Mouse (Mus musculus): ENCODE measurements around the gene Hist2h2be. TPM values are rescaled to one million over a fixed set of nuclear protein-coding genes. Genes with fewer than 3 reads are reported as not detected.
"Not testable (repeated sequence)": the region's sequence is repeated elsewhere in the genome, so short reads cannot be mapped to it uniquely, and the experiment has no call there.

The Hist2h2be gene
- polyA plus RNA-seq, 1 experiment from 2014 or later, result 13.5 TPM

DNA sequence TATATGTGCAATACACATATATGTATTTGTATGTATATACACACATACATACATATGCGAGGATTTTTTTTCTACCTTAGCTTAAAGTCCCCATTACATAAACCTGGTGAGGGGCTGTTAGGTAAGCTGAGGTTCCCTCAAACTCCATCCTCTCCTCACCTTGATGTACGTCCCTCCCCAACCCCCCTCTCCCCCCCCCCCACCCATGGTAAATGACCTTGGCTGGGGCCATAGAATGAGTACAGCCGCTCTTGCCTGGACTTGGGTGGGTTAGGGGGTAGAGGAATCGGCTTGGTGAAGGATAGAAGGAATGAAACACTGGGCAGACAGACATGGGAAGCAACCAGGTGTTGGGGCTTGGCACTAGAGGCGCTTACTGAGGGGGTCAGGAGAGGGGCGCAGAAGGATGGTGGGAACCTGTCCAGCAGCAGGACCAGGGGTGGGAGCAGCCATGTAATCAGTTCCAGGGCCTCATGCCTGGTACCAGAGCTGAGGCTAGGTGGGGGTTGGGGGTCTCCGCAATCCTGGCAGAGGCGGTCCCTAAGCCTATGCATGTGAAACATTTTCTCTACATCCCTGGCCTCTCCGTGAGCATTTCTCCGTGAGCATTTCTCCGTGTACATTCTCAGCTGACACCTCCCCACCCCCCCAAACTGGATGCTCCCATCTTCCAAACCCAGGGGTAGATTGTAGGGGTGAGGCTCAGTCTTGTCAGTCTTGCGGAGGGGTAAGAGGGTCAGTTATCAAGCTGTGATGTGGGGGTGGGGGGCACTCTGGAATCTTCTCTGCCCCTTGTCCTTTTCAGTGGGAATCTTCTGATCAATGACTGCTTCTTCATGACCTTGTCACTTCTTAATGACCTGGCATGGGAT lies 39.2 kb upstream of the Hist2h2be start:
- ATAC-seq (ENCODE audit: insufficient number of reproducible peaks, low FRiP score, low TSS enrichment, low read depth), result 0 out of 2 replicates have a peak, but pooled peaks have one; percentile 2
- H3K4me1 ChIP-seq, result peaks cover 29% of the 10 kb centered on the region
- H3K27ac ChIP-seq (replicated peaks), result no peak overlapping the region
- H3K36me3 ChIP-seq, result peaks cover 18% of the 10 kb centered on the region
- peak overlapping the region; percentile 57 for H3K4me3 ChIP-seq (replicated peaks)
- no peaks in the 10 kb centered on the region for H3K9me3 ChIP-seq (replicated peaks)
- H3K27me3 ChIP-seq, result no peaks in the 10 kb centered on the region
- WGBS, result 23% methylated on average over 12 of the region's 12 CpGs
- H3K9ac ChIP-seq, result peak overlapping the region; percentile 4; the same call in 1 of the 2 replicates
- peak overlapping the region; percentile 81 for H3K4me2 ChIP-seq (replicated peaks)

DNA sequence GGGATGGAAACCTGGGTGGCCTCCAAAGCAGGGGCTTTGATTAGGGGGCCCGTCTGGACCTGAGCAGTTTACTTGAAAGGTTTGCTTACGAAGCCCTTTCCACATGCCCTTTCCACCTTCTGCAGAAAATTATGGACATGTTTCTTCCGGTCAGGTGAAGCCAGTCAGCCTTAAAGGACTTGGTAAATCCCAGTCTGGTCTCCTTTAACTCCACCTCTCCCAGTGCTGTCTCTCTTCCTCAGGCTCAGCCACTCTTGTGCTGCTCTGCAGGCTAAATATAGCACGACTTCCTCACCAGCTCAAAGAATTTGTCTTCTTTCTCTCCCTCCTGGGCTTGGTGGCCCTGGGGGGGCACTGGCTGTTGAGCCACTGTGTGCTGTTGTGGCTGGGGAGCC lies 38.5 kb upstream of the Hist2h2be start:
- no peak overlapping the region for H3K27ac ChIP-seq (replicated peaks)
- peaks cover 15% of the 10 kb centered on the region for H3K36me3 ChIP-seq
- no peaks in the 10 kb centered on the region for H3K27me3 ChIP-seq
- WGBS, result 19% methylated on average over 4 of the region's 4 CpGs
- peaks cover 29% of the 10 kb centered on the region for H3K4me1 ChIP-seq
- no peaks in the 10 kb centered on the region for H3K9me3 ChIP-seq (replicated peaks)
- H3K4me3 ChIP-seq (replicated peaks), result no peak overlapping the region; the same call in 1 of the 2 replicates
- H3K9ac ChIP-seq, result 0 out of 2 replicates have a peak overlapping the region, but pooled peaks have one; percentile 4
- ATAC-seq (ENCODE audit: insufficient number of reproducible peaks, low FRiP score, low TSS enrichment, low read depth), result no peak
- peak overlapping the region; percentile 81 for H3K4me2 ChIP-seq (replicated peaks)

DNA sequence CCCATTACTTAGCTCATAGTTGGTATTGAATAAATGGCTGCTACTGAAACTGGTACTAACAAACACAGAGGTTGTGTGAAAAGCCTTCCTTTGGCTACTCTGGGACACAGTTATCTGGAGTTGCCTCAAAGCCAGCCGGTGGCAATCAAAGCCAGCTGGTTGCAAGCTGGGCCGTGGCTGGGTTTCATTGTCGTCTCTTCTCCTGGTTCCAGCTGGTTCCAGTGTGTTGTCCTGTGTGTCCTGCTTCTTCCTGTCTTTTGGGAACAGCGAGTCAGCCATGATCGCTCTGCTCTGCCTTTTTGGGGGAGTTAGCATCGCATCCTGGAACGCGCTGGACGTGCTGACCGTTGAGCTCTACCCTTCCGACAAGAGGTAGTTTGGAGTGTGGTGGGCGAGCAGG lies 27.9 kb upstream of the Hist2h2be start:
- Histone ChIP-seq H3K27me3 (no peaks in the 10 kb centered on the region), H3K4me2 (replicated peaks) (peak overlapping the region; percentile 8; the same call in 1 of the 2 replicates), H3K4me1 (peaks cover 11% of the 10 kb centered on the region), H3K9me3 (replicated peaks) (no peaks in the 10 kb centered on the region), H3K27ac (replicated peaks) (no peak overlapping the region), H3K36me3 (peaks cover 12% of the 10 kb centered on the region; the same call in 1 of the 2 replicates), H3K9ac (no peak overlapping the region), H3K4me3 (replicated peaks) (no peak overlapping the region)
- no peak for ATAC-seq (ENCODE audit: insufficient number of reproducible peaks, low FRiP score, low TSS enrichment, low read depth)
- 33% methylated on average over 12 of the region's 12 CpGs for WGBS

DNA sequence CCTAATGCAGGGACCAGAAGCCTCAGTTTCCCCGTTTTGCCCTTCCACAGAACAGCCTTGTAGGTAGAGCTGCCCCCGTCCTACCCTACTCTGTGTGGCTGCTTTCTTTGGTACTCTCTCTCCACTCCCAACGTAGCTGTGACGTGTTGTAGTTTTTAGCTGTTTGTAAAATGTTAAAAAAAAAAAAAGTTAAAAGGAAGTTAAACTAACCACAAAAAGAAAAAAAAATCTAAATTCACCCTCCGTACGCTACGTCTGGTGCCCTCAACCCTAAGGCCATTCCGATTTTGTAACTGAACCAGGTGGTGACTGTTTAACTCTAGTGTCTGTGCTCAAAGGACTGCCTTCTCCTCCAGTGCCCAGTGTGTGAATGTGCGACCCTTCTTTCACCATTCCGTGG lies 26.0 kb upstream of the Hist2h2be start:
- Histone ChIP-seq H3K9me3 (replicated peaks) (no peaks in the 10 kb centered on the region), H3K36me3 (peaks cover 8% of the 10 kb centered on the region; the same call in 1 of the 2 replicates), H3K4me2 (replicated peaks) (no peak overlapping the region), H3K27ac (replicated peaks) (no peak overlapping the region), H3K27me3 (no peaks in the 10 kb centered on the region), H3K4me1 (peaks cover 14% of the 10 kb centered on the region), H3K4me3 (replicated peaks) (no peak overlapping the region), H3K9ac (no peak overlapping the region)
- ATAC-seq (ENCODE audit: insufficient number of reproducible peaks, low FRiP score, low TSS enrichment, low read depth), result no peak
- 75% methylated on average over 10 of the region's 10 CpGs for WGBS

DNA sequence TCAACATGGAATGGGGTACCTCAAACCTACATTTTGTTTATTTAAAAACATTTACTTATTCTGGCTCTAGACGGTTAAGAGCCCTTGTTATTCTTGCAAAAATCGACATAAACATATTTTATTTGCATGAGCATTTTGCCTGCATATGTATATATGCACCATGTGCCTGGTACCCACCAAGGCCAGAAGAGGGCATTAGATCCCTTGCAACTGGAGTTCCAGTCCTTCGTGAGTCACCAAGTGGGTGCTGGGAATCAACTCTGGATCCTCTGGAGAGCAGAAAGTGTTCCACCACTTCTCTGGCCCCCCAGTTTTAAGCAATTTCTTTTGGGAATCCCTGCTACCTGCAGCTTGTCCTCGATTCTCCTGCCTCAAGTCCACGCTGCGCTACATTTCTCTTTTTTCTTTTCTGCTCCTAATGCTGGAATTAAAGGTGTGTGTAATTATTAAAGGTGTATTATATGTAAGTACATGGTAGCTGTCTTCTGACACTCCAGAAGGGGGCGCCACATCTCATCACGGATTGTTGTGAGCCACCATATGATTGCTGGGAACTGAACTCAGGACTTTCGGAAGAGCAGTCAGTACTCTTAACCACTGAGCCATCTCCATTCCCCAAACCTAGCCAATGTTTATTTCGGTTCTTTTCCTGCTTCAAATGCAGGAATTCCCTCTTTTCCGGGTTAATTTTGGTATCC lies 25.2 kb upstream of the Hist2h2be start:
- Histone ChIP-seq H3K4me2 (replicated peaks) (no peak overlapping the region), H3K9ac (no peak overlapping the region), H3K9me3 (replicated peaks) (no peaks in the 10 kb centered on the region), H3K4me3 (replicated peaks) (no peak overlapping the region), H3K27ac (replicated peaks) (no peak overlapping the region), H3K36me3 (peaks cover 3% of the 10 kb centered on the region; the same call in 1 of the 2 replicates), H3K27me3 (no peaks in the 10 kb centered on the region), H3K4me1 (peaks cover 14% of the 10 kb centered on the region)
- ATAC-seq (ENCODE audit: insufficient number of reproducible peaks, low FRiP score, low TSS enrichment, low read depth), result no peak
- 89% methylated on average over 11 of the region's 11 CpGs for WGBS

DNA sequence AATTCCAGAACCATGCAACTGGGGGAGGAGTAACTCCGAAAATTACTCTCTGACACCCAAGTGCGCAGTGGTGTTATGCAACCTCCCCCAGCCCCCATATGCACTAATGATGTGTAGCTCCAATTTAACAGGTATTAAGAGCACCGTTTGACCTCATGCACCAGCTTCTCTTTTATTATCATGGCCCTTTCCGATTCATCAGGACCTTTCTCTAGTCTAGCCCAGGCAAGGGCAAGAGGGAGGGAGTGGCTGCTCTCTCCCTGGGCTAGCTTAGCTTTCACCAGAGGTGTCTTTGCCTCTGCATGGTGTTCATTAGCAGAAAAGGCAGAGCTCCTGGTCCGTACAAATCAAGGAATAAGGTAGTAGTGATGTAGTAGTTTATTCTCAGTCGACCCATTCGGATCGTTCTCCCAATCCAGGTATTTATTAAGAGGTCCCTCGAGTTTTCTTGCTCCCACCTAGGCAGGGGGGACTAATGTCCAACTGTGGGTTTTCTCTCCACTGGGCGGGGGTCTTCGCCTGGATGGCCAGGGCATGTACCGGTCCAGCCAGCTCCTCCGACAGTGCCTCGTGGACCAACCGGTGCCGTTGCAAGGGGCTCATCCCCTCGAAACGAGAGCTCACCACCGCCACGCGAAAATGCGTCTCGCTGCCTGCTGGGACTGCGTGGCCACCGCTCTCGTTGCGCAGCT lies 24.3 kb upstream of the Hist2h2be start:
- peak overlapping the region; percentile 75 for H3K9ac ChIP-seq
- peaks cover 14% of the 10 kb centered on the region for H3K4me1 ChIP-seq
- H3K36me3 ChIP-seq, result peaks cover 2% of the 10 kb centered on the region; the same call in 1 of the 2 replicates
- H3K4me2 ChIP-seq (replicated peaks), result peak overlapping the region; percentile 88
- H3K4me3 ChIP-seq (replicated peaks), result peak overlapping the region; percentile 75
- no peaks in the 10 kb centered on the region for H3K27me3 ChIP-seq
- H3K9me3 ChIP-seq (replicated peaks), result no peaks in the 10 kb centered on the region
- WGBS, result 16% methylated on average over 27 of the region's 27 CpGs
- peak overlapping the region; percentile 97 for H3K27ac ChIP-seq (replicated peaks)
- no peak for ATAC-seq (ENCODE audit: insufficient number of reproducible peaks, low FRiP score, low TSS enrichment, low read depth)

DNA sequence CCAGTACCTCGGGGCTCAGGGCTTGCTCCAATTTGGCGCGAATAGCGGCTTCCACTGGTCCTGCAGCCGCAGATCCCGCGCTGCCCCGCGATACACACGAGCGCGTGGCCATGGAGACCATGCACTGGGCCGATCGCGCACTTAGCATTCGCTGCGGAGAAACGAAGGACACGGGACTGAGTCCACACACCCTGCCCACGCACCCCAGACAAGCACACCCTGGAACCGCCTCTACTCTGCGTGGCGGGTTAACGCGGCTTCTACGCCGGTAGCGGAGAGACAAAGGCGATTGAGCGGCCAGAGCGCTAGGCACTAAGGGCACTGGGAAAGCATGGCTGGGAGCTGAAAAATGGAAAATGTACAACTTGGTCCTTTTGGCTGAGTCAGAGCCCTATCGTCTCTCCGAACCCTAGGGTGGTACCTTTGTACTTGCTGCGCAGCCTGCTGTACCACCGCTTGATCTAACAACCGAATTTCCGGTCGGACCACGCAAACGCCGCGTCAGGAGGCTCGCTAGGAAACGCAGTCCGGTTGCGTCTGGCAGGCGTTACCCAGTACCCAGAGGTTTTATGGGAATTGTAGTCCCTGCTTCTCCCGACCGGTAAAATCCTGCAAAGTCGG lies 23.7 kb upstream of the Hist2h2be start:
- Histone ChIP-seq H3K4me3 (replicated peaks) (peak overlapping the region; percentile 75), H3K36me3 (peaks cover under 1% of the 10 kb centered on the region; the same call in 1 of the 2 replicates), H3K27me3 (no peaks in the 10 kb centered on the region), H3K9me3 (replicated peaks) (no peaks in the 10 kb centered on the region), H3K4me1 (peaks cover 14% of the 10 kb centered on the region), H3K9ac (peak overlapping the region; percentile 75), H3K4me2 (replicated peaks) (peak overlapping the region; percentile 88), H3K27ac (replicated peaks) (peak overlapping the region; percentile 97)
- peak; percentile 96 for ATAC-seq (ENCODE audit: insufficient number of reproducible peaks, low FRiP score, low TSS enrichment, low read depth)
- WGBS, result under 1% methylated on average over 50 of the region's 50 CpGs

DNA sequence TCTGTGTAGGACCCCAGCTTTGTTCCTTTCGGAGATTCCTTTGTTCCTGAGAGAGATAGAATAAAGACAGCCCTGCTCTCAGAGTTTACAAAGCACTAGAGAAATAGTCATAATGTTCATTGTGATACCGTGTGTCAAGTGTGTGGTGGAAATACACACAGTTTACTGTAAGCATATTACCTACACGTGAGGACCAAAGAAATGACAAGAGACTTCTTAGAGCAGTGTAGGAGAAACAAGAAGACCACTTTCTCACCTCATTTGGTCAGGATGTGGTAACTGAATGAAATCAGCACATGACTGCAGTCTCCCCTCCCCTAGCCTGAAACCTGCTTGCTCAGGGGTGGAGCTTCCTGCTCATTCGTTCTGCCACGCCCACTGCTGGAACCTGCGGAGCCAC lies 22.7 kb upstream of the Hist2h2be start:
- Histone ChIP-seq H3K4me3 (replicated peaks) (peak overlapping the region; percentile 75), H3K27me3 (no peaks in the 10 kb centered on the region), H3K9ac (no peak overlapping the region), H3K4me1 (peaks cover 14% of the 10 kb centered on the region), H3K27ac (replicated peaks) (peak overlapping the region; percentile 39; the same call in 1 of the 2 replicates), H3K9me3 (replicated peaks) (no peaks in the 10 kb centered on the region), H3K36me3 (no peaks in the 10 kb centered on the region; the same call in 1 of the 2 replicates), H3K4me2 (replicated peaks) (peak overlapping the region; percentile 88)
- WGBS, result 11% methylated on average over 6 of the region's 6 CpGs
- no peak for ATAC-seq (ENCODE audit: insufficient number of reproducible peaks, low FRiP score, low TSS enrichment, low read depth)

DNA sequence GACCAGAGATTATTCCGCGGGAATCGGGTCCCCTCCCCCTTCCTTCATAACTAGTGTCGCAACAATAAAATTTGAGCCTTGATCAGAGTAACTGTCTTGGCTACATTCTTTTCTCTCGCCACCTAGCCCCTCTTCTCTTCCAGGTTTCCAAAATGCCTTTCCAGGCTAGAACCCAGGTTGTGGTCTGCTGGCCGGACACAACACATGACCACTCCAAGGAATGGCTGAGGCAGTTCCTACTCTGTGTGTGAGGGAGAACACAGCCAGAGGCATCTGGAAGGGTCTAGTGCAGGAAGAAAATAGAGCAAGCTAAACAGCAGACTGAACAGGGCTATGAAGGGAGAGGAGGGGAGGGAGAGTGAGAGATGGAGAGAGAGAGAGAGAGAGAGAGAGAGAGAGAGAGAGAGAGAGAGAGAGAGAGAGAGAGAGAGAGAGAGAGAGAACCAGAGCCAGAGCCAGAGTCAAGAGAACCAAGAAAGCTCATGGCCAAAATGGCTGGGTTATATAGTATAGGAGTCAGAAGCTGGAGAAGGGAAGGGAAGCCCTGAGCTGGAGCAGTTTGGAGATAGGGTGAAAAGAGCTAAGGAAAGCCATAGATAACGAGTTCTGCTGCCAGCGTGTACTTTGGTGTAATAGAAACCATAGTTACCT lies 22.2 kb upstream of the Hist2h2be start:
- not testable (repeated sequence) for H3K9me3 ChIP-seq (replicated peaks); H3K9ac ChIP-seq; H3K4me3 ChIP-seq (replicated peaks); ATAC-seq (ENCODE audit: insufficient number of reproducible peaks, low FRiP score, low TSS enrichment, low read depth); H3K27ac ChIP-seq (replicated peaks); H3K4me2 ChIP-seq (replicated peaks); H3K27me3 ChIP-seq; H3K36me3 ChIP-seq
- 43% methylated on average over 5 of the region's 8 CpGs for WGBS
- H3K4me1 ChIP-seq, result peaks cover 14% of the 10 kb centered on the region

DNA sequence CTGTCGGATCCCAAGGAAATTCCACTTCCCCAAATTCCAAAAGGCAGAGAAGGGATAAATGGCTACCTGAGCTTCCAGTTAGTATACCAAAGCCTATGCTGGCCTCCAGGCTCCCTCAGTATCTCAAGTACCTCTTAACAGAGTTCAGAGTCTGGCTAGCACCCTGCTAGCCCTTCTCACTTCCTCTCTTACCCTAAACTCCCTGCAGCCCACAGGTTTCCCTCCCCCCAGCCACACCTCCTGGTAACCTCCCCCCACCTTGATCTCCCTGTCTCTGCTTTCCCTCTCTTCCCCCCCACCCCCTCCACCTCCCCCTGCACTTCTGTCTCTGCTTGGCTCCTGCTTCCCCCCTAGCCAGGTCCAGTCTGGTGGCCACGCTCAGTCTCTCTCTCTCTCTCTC lies 21.2 kb upstream of the Hist2h2be start:
- ATAC-seq (ENCODE audit: insufficient number of reproducible peaks, low FRiP score, low TSS enrichment, low read depth), result no peak
- no peaks in the 10 kb centered on the region for H3K27me3 ChIP-seq
- H3K4me1 ChIP-seq, result peaks cover 14% of the 10 kb centered on the region
- H3K4me3 ChIP-seq (replicated peaks), result no peak overlapping the region
- no peak overlapping the region for H3K9ac ChIP-seq
- WGBS, result 44% methylated on average over 2 of the region's 2 CpGs
- no peak overlapping the region for H3K27ac ChIP-seq (replicated peaks)
- no peaks in the 10 kb centered on the region for H3K36me3 ChIP-seq
- H3K4me2 ChIP-seq (replicated peaks), result no peak overlapping the region
- H3K9me3 ChIP-seq (replicated peaks), result no peaks in the 10 kb centered on the region

All from embryonic facial prominence, embryonic 15.5 days (tissue).